Mouse (Mus musculus) effector memory CD4-positive, alpha-beta T cell, adult 5 months (primary cell): ENCODE measurements around the gene Neurod6. TPM values are rescaled to one million over a fixed set of nuclear protein-coding genes. Genes with fewer than 3 reads are reported as not detected.

Source experiments
- polyA plus RNA-seq: library from polyadenylated mRNA; unstranded; fragments of 100-300 nt; shearing (Covaris generic); gene quantifications from one replicate; pipeline ENCODE4 v1.2.1, GENCODE M21; 2017

The Neurod6 gene
- not detected for polyA plus RNA-seq

DNA sequence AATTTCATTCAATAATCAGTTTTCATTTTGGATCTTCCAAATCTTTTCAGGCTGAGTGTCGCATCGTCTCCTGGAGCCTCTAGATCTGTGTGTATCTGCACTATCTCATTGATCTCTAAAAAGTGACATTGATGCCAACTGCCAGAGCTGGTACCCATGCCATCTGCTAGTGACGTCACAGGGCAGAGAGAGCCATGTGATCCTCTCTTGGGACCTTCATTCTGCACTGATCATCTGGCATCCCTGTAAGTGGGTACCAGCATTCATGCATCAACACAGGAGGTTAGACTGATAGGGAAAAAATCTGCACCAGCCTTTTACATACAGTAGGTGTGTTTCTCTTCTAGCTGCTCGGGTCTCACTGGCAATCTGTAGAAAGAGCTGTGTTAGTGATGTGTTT, at the start of gene Neurod6:
Gene Neurod6, minus strand, starts transcription at position 290 of the 400 bp plus-strand sequence.

Other genes starting within 250 kb of the Neurod6 start
- gene Adcyap1r1, start 229.3 kb downstream of the Neurod6 start, polyA plus RNA-seq = not detected
- not detected for gene Itprid1, start 155.6 kb upstream of the Neurod6 start, polyA plus RNA-seq